Mouse (Mus musculus): Measurements from ENCODE around the gene Utrn. TPM values are rescaled to one million over a fixed set of nuclear protein-coding genes. Genes with fewer than 3 reads are reported as not detected.

Gene Utrn
- polyA plus RNA-seq, 1 experiment from 2014 or later, result 20.3 TPM

DNA sequence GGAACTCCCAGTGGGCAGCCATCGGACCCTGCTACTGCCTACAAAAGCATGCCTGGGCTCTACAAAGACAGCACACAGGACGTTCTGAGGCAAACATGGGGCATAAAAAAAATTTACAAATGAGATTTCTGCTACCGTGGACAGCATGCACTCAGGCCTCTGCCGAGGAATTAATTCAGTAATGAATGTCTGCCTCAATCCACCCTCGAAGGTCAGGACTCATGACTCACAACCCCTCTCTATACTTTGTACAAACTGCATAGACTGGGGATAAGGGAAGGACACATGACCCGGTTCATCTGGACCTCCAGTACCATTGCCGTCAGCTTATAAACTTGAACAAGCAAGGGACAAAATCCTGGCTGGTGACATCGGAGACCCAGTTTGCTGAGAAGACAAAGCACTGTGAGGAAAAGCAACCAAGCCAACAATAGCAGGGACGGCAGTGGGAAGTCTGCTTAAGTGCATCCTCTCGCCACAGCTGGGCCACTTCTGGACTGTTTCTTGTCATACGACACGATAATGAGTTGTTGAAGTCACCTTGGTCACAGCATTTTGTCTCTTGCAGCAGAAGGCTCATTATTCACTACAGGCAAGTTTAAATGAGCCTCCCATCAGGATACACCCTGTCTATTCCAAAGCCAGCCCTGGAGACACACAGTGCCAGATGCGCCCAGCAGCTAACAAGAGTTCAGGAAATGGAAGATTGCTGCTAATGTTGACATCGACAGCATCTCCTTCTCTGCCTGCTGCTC, 144.7 kb downstream of the Utrn start:
- ATAC-seq, result no peak
- Histone ChIP-seq H3K9me3 (ENCODE audit: control insufficient read depth, low read length) (no peaks in the 10 kb centered on the region), H3K4me3 (replicated peaks; ENCODE audit: low read length) (no peak overlapping the region), H3K9ac (replicated peaks; ENCODE audit: low read depth, low read length) (no peak overlapping the region), H3K27ac (ENCODE audit: low read length) (no peak overlapping the region), H3K4me1 (replicated peaks; ENCODE audit: control insufficient read depth, insufficient read depth, low read length) (peaks cover 10% of the 10 kb centered on the region), H3K36me3 (ENCODE audit: control insufficient read depth, insufficient read depth) (no peaks in the 10 kb centered on the region), H3K4me2 (ENCODE audit: low read length) (no peak overlapping the region), H3K27me3 (replicated peaks; ENCODE audit: control insufficient read depth, insufficient read depth, low read length) (no peaks in the 10 kb centered on the region)
- WGBS, result 61% methylated on average over 14 of the region's 14 CpGs

GRCm38 (mm10) chr10:12723269-12723668, 145.9 kb downstream of the Utrn start:
- no peaks in the 10 kb centered on the region for H3K27me3 ChIP-seq (replicated peaks; ENCODE audit: control insufficient read depth, insufficient read depth, low read length)
- H3K9me3 ChIP-seq (ENCODE audit: control insufficient read depth, low read length), result no peaks in the 10 kb centered on the region
- ATAC-seq, result no peak
- no peak overlapping the region for H3K4me3 ChIP-seq (replicated peaks; ENCODE audit: low read length)
- peaks cover 10% of the 10 kb centered on the region for H3K4me1 ChIP-seq (replicated peaks; ENCODE audit: control insufficient read depth, insufficient read depth, low read length)
- no peak overlapping the region for H3K9ac ChIP-seq (replicated peaks; ENCODE audit: low read depth, low read length)
- no peak overlapping the region for H3K27ac ChIP-seq (ENCODE audit: low read length)
- 49% methylated on average over 3 of the region's 3 CpGs for WGBS
- no peak overlapping the region for H3K4me2 ChIP-seq (ENCODE audit: low read length)
- no peaks in the 10 kb centered on the region for H3K36me3 ChIP-seq (ENCODE audit: control insufficient read depth, insufficient read depth)

- ATAC-seq, result no peak
- H3K27ac ChIP-seq (ENCODE audit: low read length), result no peak overlapping the region
- no peak overlapping the region for H3K9ac ChIP-seq (replicated peaks; ENCODE audit: low read depth, low read length)
- H3K36me3 ChIP-seq (ENCODE audit: control insufficient read depth, insufficient read depth), result no peaks in the 10 kb centered on the region
- no peak overlapping the region for H3K4me3 ChIP-seq (replicated peaks; ENCODE audit: low read length)
- H3K9me3 ChIP-seq (ENCODE audit: control insufficient read depth, low read length), result no peaks in the 10 kb centered on the region
- H3K4me1 ChIP-seq (replicated peaks; ENCODE audit: control insufficient read depth, insufficient read depth, low read length), result peaks cover 10% of the 10 kb centered on the region
- 87% methylated on average over 2 of the region's 2 CpGs for WGBS
- H3K27me3 ChIP-seq (replicated peaks; ENCODE audit: control insufficient read depth, insufficient read depth, low read length), result no peaks in the 10 kb centered on the region
- no peak overlapping the region for H3K4me2 ChIP-seq (ENCODE audit: low read length)
These were observed 147.1 kb downstream of the Utrn start for GRCm38 (mm10) chr10:12722111-12722510.

DNA sequence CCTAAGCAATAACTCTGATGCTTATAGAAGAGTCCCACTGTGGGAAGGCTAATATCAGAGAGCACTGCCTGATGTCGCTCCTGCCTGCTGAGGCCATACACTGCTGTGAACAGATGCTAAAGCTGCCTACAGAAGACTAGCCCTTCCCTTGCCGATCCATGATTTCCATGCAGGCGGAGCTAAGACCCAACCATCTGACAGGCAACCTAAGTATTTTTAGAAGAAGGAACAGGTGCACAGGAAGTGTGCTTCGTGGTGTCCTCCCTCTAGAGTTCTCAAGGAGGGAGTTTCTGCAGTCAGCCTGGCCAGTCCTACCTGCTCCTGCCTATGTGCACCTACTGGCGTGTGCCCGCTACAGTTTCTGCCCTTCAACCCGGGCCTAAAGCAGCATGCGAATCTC, 150.8 kb downstream of the Utrn start:
- Histone ChIP-seq H3K27me3 (replicated peaks; ENCODE audit: control insufficient read depth, insufficient read depth, low read length) (no peaks in the 10 kb centered on the region), H3K36me3 (ENCODE audit: control insufficient read depth, insufficient read depth) (no peaks in the 10 kb centered on the region), H3K9ac (replicated peaks; ENCODE audit: low read depth, low read length) (no peak overlapping the region), H3K9me3 (ENCODE audit: control insufficient read depth, low read length) (no peaks in the 10 kb centered on the region), H3K4me1 (replicated peaks; ENCODE audit: control insufficient read depth, insufficient read depth, low read length) (no peaks in the 10 kb centered on the region), H3K4me2 (ENCODE audit: low read length) (no peak overlapping the region), H3K4me3 (replicated peaks; ENCODE audit: low read length) (no peak overlapping the region), H3K27ac (ENCODE audit: low read length) (no peak overlapping the region)
- WGBS, result 92% methylated on average over 8 of the region's 8 CpGs
- ATAC-seq, result no peak

GRCm38 (mm10) chr10:12717381-12717780, 151.8 kb downstream of the Utrn start:
- Histone ChIP-seq H3K4me1 (replicated peaks; ENCODE audit: control insufficient read depth, insufficient read depth, low read length) (no peaks in the 10 kb centered on the region), H3K27me3 (replicated peaks; ENCODE audit: control insufficient read depth, insufficient read depth, low read length) (no peaks in the 10 kb centered on the region), H3K4me3 (replicated peaks; ENCODE audit: low read length) (no peak overlapping the region), H3K27ac (ENCODE audit: low read length) (no peak overlapping the region), H3K9me3 (ENCODE audit: control insufficient read depth, low read length) (no peaks in the 10 kb centered on the region), H3K4me2 (ENCODE audit: low read length) (no peak overlapping the region), H3K9ac (replicated peaks; ENCODE audit: low read depth, low read length) (no peak overlapping the region), H3K36me3 (ENCODE audit: control insufficient read depth, insufficient read depth) (no peaks in the 10 kb centered on the region)
- no peak for ATAC-seq
- 92% methylated on average over 3 of the region's 3 CpGs for WGBS

DNA sequence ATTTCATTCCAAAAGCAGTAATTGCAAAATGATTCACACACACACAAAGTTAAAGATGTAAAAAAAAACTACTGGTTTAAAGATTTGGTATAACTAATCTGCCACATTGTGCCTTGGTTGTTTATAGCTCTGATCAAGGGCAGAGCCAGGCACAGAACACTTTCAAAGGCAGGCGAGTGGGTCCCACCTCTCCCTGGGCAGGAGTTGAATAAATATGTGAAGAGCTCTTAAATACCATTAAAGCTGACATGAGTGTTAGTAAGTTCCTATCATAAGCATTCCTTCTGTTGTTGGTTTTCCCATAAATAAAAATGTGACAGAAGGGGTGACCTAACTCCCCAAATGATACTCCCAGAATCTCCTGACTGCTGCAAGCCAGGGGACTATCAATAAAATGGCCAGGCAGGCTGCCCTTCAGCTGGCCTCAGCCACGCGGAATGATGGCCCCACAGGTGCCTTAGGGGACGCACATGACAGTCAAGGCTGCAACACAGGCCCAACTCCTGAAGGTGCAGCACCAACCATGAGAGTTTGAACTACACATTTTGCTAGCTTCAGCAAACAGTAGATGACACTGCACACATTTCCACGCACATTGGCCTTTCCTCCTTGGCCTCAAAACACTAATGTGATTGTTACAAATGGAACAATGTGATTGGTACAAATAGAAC, 152.4 kb downstream of the Utrn start:
- H3K27me3 ChIP-seq (replicated peaks; ENCODE audit: control insufficient read depth, insufficient read depth, low read length), result no peaks in the 10 kb centered on the region
- H3K27ac ChIP-seq (ENCODE audit: low read length), result no peak overlapping the region
- no peak overlapping the region for H3K4me2 ChIP-seq (ENCODE audit: low read length)
- no peak for ATAC-seq
- H3K9me3 ChIP-seq (ENCODE audit: control insufficient read depth, low read length), result no peaks in the 10 kb centered on the region
- no peak overlapping the region for H3K4me3 ChIP-seq (replicated peaks; ENCODE audit: low read length)
- no peaks in the 10 kb centered on the region for H3K36me3 ChIP-seq (ENCODE audit: control insufficient read depth, insufficient read depth)
- H3K4me1 ChIP-seq (replicated peaks; ENCODE audit: control insufficient read depth, insufficient read depth, low read length), result no peaks in the 10 kb centered on the region
- 88% methylated on average over 5 of the region's 5 CpGs for WGBS
- no peak overlapping the region for H3K9ac ChIP-seq (replicated peaks; ENCODE audit: low read depth, low read length)

DNA sequence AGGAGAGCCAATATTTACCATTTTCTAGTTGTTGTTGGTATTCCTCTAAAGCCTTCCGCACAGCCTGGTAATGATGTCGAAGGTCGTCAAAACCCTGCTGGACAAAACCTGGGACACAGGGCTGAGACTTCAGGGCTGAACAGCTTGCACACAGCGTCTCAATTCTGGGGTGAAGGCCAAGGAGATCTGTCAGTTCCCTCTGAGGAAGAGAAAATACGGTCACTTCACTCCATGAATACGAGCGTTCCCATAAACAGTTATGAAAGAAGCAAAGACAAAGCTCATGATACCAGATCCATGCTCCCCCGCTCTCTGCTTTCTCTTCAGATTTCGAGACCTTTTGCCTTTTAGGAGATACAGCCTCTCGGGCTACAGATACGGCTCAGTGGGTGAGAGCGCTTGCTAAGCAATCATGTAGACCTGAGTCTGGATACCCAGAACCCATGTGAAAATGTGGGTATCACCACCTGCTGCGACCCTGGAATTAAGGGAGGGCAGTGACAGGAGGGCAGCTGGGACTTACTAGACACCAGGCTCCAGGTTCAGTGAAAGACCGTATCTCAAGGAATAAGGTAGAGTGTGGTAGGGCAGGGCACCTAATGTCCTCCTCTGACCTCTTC, 155.8 kb downstream of the Utrn start:
- no peaks in the 10 kb centered on the region for H3K9me3 ChIP-seq (ENCODE audit: control insufficient read depth, low read length)
- no peak overlapping the region for H3K4me3 ChIP-seq (replicated peaks; ENCODE audit: low read length)
- ATAC-seq, result no peak
- H3K9ac ChIP-seq (replicated peaks; ENCODE audit: low read depth, low read length), result no peak overlapping the region
- H3K36me3 ChIP-seq (ENCODE audit: control insufficient read depth, insufficient read depth), result no peaks in the 10 kb centered on the region
- H3K27ac ChIP-seq (ENCODE audit: low read length), result no peak overlapping the region
- H3K4me2 ChIP-seq (ENCODE audit: low read length), result no peak overlapping the region
- no peaks in the 10 kb centered on the region for H3K27me3 ChIP-seq (replicated peaks; ENCODE audit: control insufficient read depth, insufficient read depth, low read length)
- H3K4me1 ChIP-seq (replicated peaks; ENCODE audit: control insufficient read depth, insufficient read depth, low read length), result no peaks in the 10 kb centered on the region
- WGBS, result 94% methylated on average over 14 of the region's 14 CpGs

GRCm38 (mm10) chr10:12711332-12711831, 157.8 kb downstream of the Utrn start:
- no peak overlapping the region for H3K4me2 ChIP-seq (ENCODE audit: low read length)
- H3K27ac ChIP-seq (ENCODE audit: low read length), result no peak overlapping the region
- WGBS, result 59% methylated on average over 11 of the region's 11 CpGs
- no peaks in the 10 kb centered on the region for H3K27me3 ChIP-seq (replicated peaks; ENCODE audit: control insufficient read depth, insufficient read depth, low read length)
- no peak overlapping the region for H3K4me3 ChIP-seq (replicated peaks; ENCODE audit: low read length)
- H3K9ac ChIP-seq (replicated peaks; ENCODE audit: low read depth, low read length), result no peak overlapping the region
- H3K9me3 ChIP-seq (ENCODE audit: control insufficient read depth, low read length), result no peaks in the 10 kb centered on the region
- no peaks in the 10 kb centered on the region for H3K4me1 ChIP-seq (replicated peaks; ENCODE audit: control insufficient read depth, insufficient read depth, low read length)
- no peaks in the 10 kb centered on the region for H3K36me3 ChIP-seq (ENCODE audit: control insufficient read depth, insufficient read depth)
- no peak for ATAC-seq

- no peak for ATAC-seq
- no peaks in the 10 kb centered on the region for H3K9me3 ChIP-seq (ENCODE audit: control insufficient read depth, low read length)
- H3K4me2 ChIP-seq (ENCODE audit: low read length), result no peak overlapping the region
- no peak overlapping the region for H3K4me3 ChIP-seq (replicated peaks; ENCODE audit: low read length)
- H3K4me1 ChIP-seq (replicated peaks; ENCODE audit: control insufficient read depth, insufficient read depth, low read length), result no peaks in the 10 kb centered on the region
- no peak overlapping the region for H3K27ac ChIP-seq (ENCODE audit: low read length)
- no peaks in the 10 kb centered on the region for H3K27me3 ChIP-seq (replicated peaks; ENCODE audit: control insufficient read depth, insufficient read depth, low read length)
- H3K36me3 ChIP-seq (ENCODE audit: control insufficient read depth, insufficient read depth), result no peaks in the 10 kb centered on the region
- H3K9ac ChIP-seq (replicated peaks; ENCODE audit: low read depth, low read length), result no peak overlapping the region
- WGBS, result 93% methylated on average over 2 of the region's 2 CpGs
These were observed 162.6 kb downstream of the Utrn start for GRCm38 (mm10) chr10:12706516-12706915.
